27 mouse cellular contexts compared by ENCODE assay signal in the genomic region with DNA sequence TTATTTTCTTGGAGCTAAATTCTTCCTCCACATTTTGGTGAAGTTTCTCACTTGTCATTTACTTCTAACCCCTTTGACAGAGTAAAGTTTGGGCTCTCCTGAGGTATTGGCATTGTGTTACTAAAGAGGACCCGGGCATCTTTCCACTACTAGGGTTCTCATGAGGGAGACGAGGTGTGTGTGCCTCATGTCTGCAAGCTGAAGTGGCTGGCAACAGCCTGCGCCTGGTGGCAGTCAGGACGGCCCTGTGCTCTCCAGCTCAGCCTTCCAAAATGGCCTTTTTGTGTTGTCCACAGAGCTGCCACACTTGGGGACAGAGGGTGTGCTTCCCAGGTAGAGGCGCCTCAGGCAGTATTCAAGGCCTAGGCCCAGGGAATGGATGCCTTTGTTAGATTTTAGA. TPM values are rescaled to one million over a fixed set of nuclear protein-coding genes. Genes with fewer than 3 reads are reported as not detected.
A peak's percentile ranks its signal among the peaks of the same experiment; 100 is the strongest.
DNase-seq lines count a peak whose midpoint lies in the region; ATAC-seq and TF ChIP-seq lines count a peak whose summit lies in the region.
"Had no signal": no experiment of that assay in that cellular context is flagged by ENCODE, and none has a peak within 500 bp of the region (broad histone marks: within the 10 kb centered on the region; RNA-seq: fewer than 3 reads in every experiment).

No protein-coding gene starts in this region.

- no peaks in the 10 kb centered on the region for H3K27me3 ChIP-seq in hindbrain, embryonic 10.5 days (ENCODE audit: insufficient read depth, poor library complexity, severe bottlenecking)
- no peaks in the 10 kb centered on the region for H3K27me3 ChIP-seq in hindbrain, embryonic 14.5 days (ENCODE audit: control insufficient read depth, insufficient read depth, low read length)
- H3K27me3 ChIP-seq in limb, embryonic 15.5 days = no peaks in the 10 kb centered on the region
- no peaks in the 10 kb centered on the region for H3K27me3 ChIP-seq in limb, embryonic 10.5 days (ENCODE audit: low read depth, poor library complexity, severe bottlenecking)
- H3K27me3 ChIP-seq: embryonic facial prominence, embryonic 12.5 days; embryonic facial prominence, embryonic 15.5 days; heart, embryonic 15.5 days; hindbrain, embryonic 12.5 days had no signal

- no peak for DNase-seq in gastrocnemius, adult 2 months
- no peak for DNase-seq in gastrocnemius, postnatal 4 days (ENCODE audit: low spot score in 2 of 2)
- no peak for DNase-seq in hindbrain, embryonic 10.5 days (ENCODE audit: low spot score)
- DNase-seq in hindbrain, embryonic 14.5 days (ENCODE audit: low spot score) = no peak
- DNase-seq in limb, embryonic 10.5 days (ENCODE audit: low spot score) = no peak
- DNase-seq: adrenal gland, adult 2 months; adrenal gland, postnatal 14 days; cerebellum, adult 11 months; cerebellum, adult 2 months; cerebellum, adult 9-11 months; cerebellum, postnatal 25 days; gastrocnemius, postnatal 10 days; gastrocnemius, postnatal 36 days; heart, adult 18-20 months; heart, postnatal 10 days; heart, postnatal 36 days; kidney, adult 18-20 months had no signal

- WGBS in hindbrain, embryonic 10.5 days = 79% methylated on average over 5 of the region's 5 CpGs
- WGBS in hindbrain, embryonic 14.5 days = 62% methylated on average over 5 of the region's 5 CpGs
- WGBS in limb, embryonic 15.5 days = 80% methylated on average over 5 of the region's 5 CpGs
- WGBS in limb, embryonic 10.5 days = 86% methylated on average over 5 of the region's 5 CpGs

- H3K9ac ChIP-seq in hindbrain, embryonic 14.5 days = no peak overlapping the region
- H3K9ac ChIP-seq in limb, embryonic 15.5 days = no peak overlapping the region
- H3K9ac ChIP-seq: embryonic facial prominence, embryonic 12.5 days; embryonic facial prominence, embryonic 15.5 days; heart, embryonic 15.5 days; hindbrain, embryonic 12.5 days had no signal

- intact Hi-C loops in gastrocnemius, adult 2 months (cut with DNase I) = no loop called here

- no peaks in the 10 kb centered on the region for H3K36me3 ChIP-seq in hindbrain, embryonic 10.5 days
- no peaks in the 10 kb centered on the region for H3K36me3 ChIP-seq in hindbrain, embryonic 14.5 days (replicated peaks; ENCODE audit: control insufficient read depth, insufficient read depth)
- H3K36me3 ChIP-seq in limb, embryonic 15.5 days = no peaks in the 10 kb centered on the region
- no peaks in the 10 kb centered on the region for H3K36me3 ChIP-seq in limb, embryonic 10.5 days
- H3K36me3 ChIP-seq: embryonic facial prominence, embryonic 12.5 days; embryonic facial prominence, embryonic 15.5 days; heart, embryonic 15.5 days; hindbrain, embryonic 12.5 days had no signal

- no peaks in the 10 kb centered on the region for H3K9me3 ChIP-seq in hindbrain, embryonic 10.5 days
- no peaks in the 10 kb centered on the region for H3K9me3 ChIP-seq in hindbrain, embryonic 14.5 days (ENCODE audit: control insufficient read depth, low read length)
- no peaks in the 10 kb centered on the region for H3K9me3 ChIP-seq in limb, embryonic 15.5 days
- no peaks in the 10 kb centered on the region for H3K9me3 ChIP-seq in limb, embryonic 10.5 days (replicated peaks)
- H3K9me3 ChIP-seq: embryonic facial prominence, embryonic 12.5 days; embryonic facial prominence, embryonic 15.5 days; heart, embryonic 15.5 days; hindbrain, embryonic 12.5 days had no signal

- H3K4me2 ChIP-seq in hindbrain, embryonic 14.5 days (replicated peaks) = no peak overlapping the region
- H3K4me2 ChIP-seq in limb, embryonic 15.5 days = no peak overlapping the region
- H3K4me2 ChIP-seq: embryonic facial prominence, embryonic 12.5 days; embryonic facial prominence, embryonic 15.5 days; heart, embryonic 15.5 days; hindbrain, embryonic 12.5 days had no signal

- H3K27ac ChIP-seq in gastrocnemius, adult 2 months = peak overlapping the region; percentile 71
- 0 out of 2 replicates have a peak overlapping the region, but pooled peaks have one; percentile 40 for H3K27ac ChIP-seq in hindbrain, embryonic 10.5 days
- H3K27ac ChIP-seq in hindbrain, embryonic 14.5 days = no peak overlapping the region
- peak overlapping the region; percentile 55; the same call in 1 of the 2 replicates for H3K27ac ChIP-seq in limb, embryonic 15.5 days
- H3K27ac ChIP-seq in limb, embryonic 10.5 days = no peak overlapping the region
- H3K27ac ChIP-seq: embryonic facial prominence, embryonic 12.5 days; embryonic facial prominence, embryonic 15.5 days; heart, embryonic 15.5 days; hindbrain, embryonic 12.5 days; hindbrain, postnatal 0 days had no signal

- TF ChIP-seq CTCF in gastrocnemius, adult 2 months (IDR thresholded peaks at IDR 0.05) = no peak

- H3K4me3 ChIP-seq in gastrocnemius, adult 2 months = no peak overlapping the region
- H3K4me3 ChIP-seq in hindbrain, embryonic 10.5 days = no peak overlapping the region
- H3K4me3 ChIP-seq in hindbrain, embryonic 14.5 days (replicated peaks; ENCODE audit: low read length) = no peak overlapping the region
- H3K4me3 ChIP-seq in limb, embryonic 15.5 days = no peak overlapping the region
- H3K4me3 ChIP-seq in limb, embryonic 10.5 days = no peak overlapping the region
- H3K4me3 ChIP-seq: embryonic facial prominence, embryonic 12.5 days; embryonic facial prominence, embryonic 15.5 days; heart, embryonic 15.5 days; hindbrain, embryonic 12.5 days had no signal

- ATAC-seq in hindbrain, embryonic 14.5 days (ENCODE audit: low FRiP score) = no peak
- ATAC-seq in limb, embryonic 15.5 days (ENCODE audit: insufficient number of reproducible peaks, low FRiP score, low TSS enrichment, low read depth) = no peak
- ATAC-seq: CD4-positive, CD25-positive, alpha-beta regulatory T cell, adult 4 months; forebrain, embryonic 14.5 days; hindbrain, postnatal 0 days; inflammation-experienced regulatory T-cells, adult 6 months; intestine, embryonic 16.5 days had no signal

- peaks cover 73% of the 10 kb centered on the region for H3K4me1 ChIP-seq in hindbrain, embryonic 10.5 days (replicated peaks)
- H3K4me1 ChIP-seq in hindbrain, embryonic 14.5 days (replicated peaks; ENCODE audit: control insufficient read depth, insufficient read depth, low read length) = peaks cover 31% of the 10 kb centered on the region
- H3K4me1 ChIP-seq in limb, embryonic 15.5 days = peaks cover 57% of the 10 kb centered on the region
- H3K4me1 ChIP-seq in limb, embryonic 10.5 days = peaks cover 54% of the 10 kb centered on the region

RNA-seq across cellular contexts. Expression of a gene that starts 50.0 kb away (rescaled TPM):
- 10 to 100 TPM; 21.5 to 28.3 TPM for total RNA-seq in gastrocnemius, adult 2 months (2021)
- total RNA-seq in gastrocnemius, postnatal 4 days (2021) = 10 to 100 TPM; 38.6 to 42.3 TPM
- 10.3 and 11.0 TPM in 2 replicates for polyA plus RNA-seq in hindbrain, embryonic 10.5 days (2016; fragmentation: Nextera tagmentation; extraction: Ambion mirVana)
- 16.3 and 18.0 TPM in 2 replicates for polyA plus RNA-seq in hindbrain, embryonic 14.5 days (2014; fragmentation: Nextera tagmentation; extraction: Ambion mirVana)
- polyA plus RNA-seq in limb, embryonic 15.5 days (2015; fragmentation: Nextera tagmentation; extraction: Ambion mirVana) = 14.3 and 16.5 TPM in 2 replicates
- polyA plus RNA-seq in limb, embryonic 10.5 days (2016; fragmentation: Nextera tagmentation; extraction: Ambion mirVana) = 11.1 and 13.9 TPM in 2 replicates

Comparison
In these comparisons a context has a peak if more than half of its experiments do, and no peak if none do; other contexts are left out.
1. H3K27ac ChIP-seq: peak in gastrocnemius, adult 2 months (single experiment), hindbrain, embryonic 10.5 days (single experiment) and limb, embryonic 15.5 days (single experiment); none in hindbrain, embryonic 14.5 days (single experiment) and limb, embryonic 10.5 days (single experiment).